Mouse (Mus musculus): ENCODE results near the gene Kmt5c. TPM values are rescaled to one million over a fixed set of nuclear protein-coding genes. Genes with fewer than 3 reads are reported as not detected.

The Kmt5c gene
- polyA plus RNA-seq, 1 experiment from 2014 or later: 64.3 TPM

GRCm38 (mm10) chr7:4716955-4717354, 23.0 kb upstream of the Kmt5c start:
- Histone ChIP-seq H3K4me3 (ENCODE audit: low read depth, low read length) (no peak overlapping the region), H3K9ac (ENCODE audit: low read depth, low read length) (no peak overlapping the region), H3K9me3 (ENCODE audit: control insufficient read depth, low read length) (no peaks in the 10 kb centered on the region), H3K27ac (ENCODE audit: low read depth, low read length) (no peak overlapping the region), H3K4me1 (replicated peaks; ENCODE audit: control insufficient read depth, insufficient read depth, low read length) (no peaks in the 10 kb centered on the region), H3K36me3 (ENCODE audit: control insufficient read depth, insufficient read depth, low read length) (peaks cover 9% of the 10 kb centered on the region; the same call in 1 of the 2 replicates), H3K27me3 (ENCODE audit: control insufficient read depth, insufficient read depth, low read length) (no peaks in the 10 kb centered on the region), H3K4me2 (replicated peaks; ENCODE audit: low read depth, low read length) (no peak overlapping the region)
- 73% methylated on average over 6 of the region's 6 CpGs for WGBS
- ATAC-seq (ENCODE audit: low FRiP score) (no peak), DNase-seq (ENCODE audit: low spot score) (no peak)

- peaks cover 3% of the 10 kb centered on the region; the same call in 1 of the 2 replicates for H3K36me3 ChIP-seq (ENCODE audit: control insufficient read depth, insufficient read depth, low read length)
- 94% methylated on average over 3 of the region's 3 CpGs for WGBS
- no peaks in the 10 kb centered on the region for H3K9me3 ChIP-seq (ENCODE audit: control insufficient read depth, low read length)
- DNase-seq (ENCODE audit: low spot score) (no peak), ATAC-seq (ENCODE audit: low FRiP score) (no peak)
- H3K4me2 ChIP-seq (replicated peaks; ENCODE audit: low read depth, low read length): no peak overlapping the region
- H3K4me1 ChIP-seq (replicated peaks; ENCODE audit: control insufficient read depth, insufficient read depth, low read length): no peaks in the 10 kb centered on the region
- H3K9ac ChIP-seq (ENCODE audit: low read depth, low read length): no peak overlapping the region
- no peak overlapping the region for H3K27ac ChIP-seq (ENCODE audit: low read depth, low read length)
- H3K27me3 ChIP-seq (ENCODE audit: control insufficient read depth, insufficient read depth, low read length): no peaks in the 10 kb centered on the region
- H3K4me3 ChIP-seq (ENCODE audit: low read depth, low read length): no peak overlapping the region
These were observed 20.6 kb upstream of the Kmt5c start for GRCm38 (mm10) chr7:4719276-4719675.

- H3K27me3 ChIP-seq (ENCODE audit: control insufficient read depth, insufficient read depth, low read length): no peaks in the 10 kb centered on the region
- DNase-seq (ENCODE audit: low spot score) (peak; percentile 21), ATAC-seq (ENCODE audit: low FRiP score) (no peak)
- H3K9ac ChIP-seq (ENCODE audit: low read depth, low read length): no peak overlapping the region
- H3K9me3 ChIP-seq (ENCODE audit: control insufficient read depth, low read length): no peaks in the 10 kb centered on the region
- no peak overlapping the region; the same call in 1 of the 2 replicates for H3K4me3 ChIP-seq (ENCODE audit: low read depth, low read length)
- WGBS: 38% methylated on average over 12 of the region's 12 CpGs
- no peaks in the 10 kb centered on the region for H3K4me1 ChIP-seq (replicated peaks; ENCODE audit: control insufficient read depth, insufficient read depth, low read length)
- peak overlapping the region; percentile 32 for H3K4me2 ChIP-seq (replicated peaks; ENCODE audit: low read depth, low read length)
- no peaks in the 10 kb centered on the region for H3K36me3 ChIP-seq (ENCODE audit: control insufficient read depth, insufficient read depth, low read length)
- H3K27ac ChIP-seq (ENCODE audit: low read depth, low read length): no peak overlapping the region
These were observed 16.4 kb upstream of the Kmt5c start for GRCm38 (mm10) chr7:4723508-4723907.

DNA sequence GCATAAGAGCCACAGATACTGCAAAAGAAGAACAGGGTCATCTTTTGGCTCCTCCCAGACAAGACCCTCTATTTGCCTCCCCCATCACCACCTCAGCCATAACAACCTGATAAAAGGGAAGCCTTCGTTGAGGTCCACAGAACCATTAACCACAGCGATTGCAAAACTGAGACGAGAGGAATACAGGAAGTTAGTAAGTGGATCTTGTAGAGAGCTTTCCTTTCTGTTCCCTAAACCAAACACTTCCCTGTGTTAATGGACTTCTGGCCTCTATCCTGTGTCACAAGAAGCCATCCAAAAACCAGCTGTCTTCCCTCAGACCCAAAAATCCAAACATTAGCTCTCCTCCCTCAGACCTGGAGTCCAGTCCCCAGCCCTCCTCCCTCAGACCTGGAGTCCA, 15.6 kb upstream of the Kmt5c start:
- H3K4me2 ChIP-seq (replicated peaks; ENCODE audit: low read depth, low read length): no peak overlapping the region
- no peaks in the 10 kb centered on the region for H3K4me1 ChIP-seq (replicated peaks; ENCODE audit: control insufficient read depth, insufficient read depth, low read length)
- ATAC-seq (ENCODE audit: low FRiP score) (no peak), DNase-seq (ENCODE audit: low spot score) (no peak)
- no peaks in the 10 kb centered on the region for H3K27me3 ChIP-seq (ENCODE audit: control insufficient read depth, insufficient read depth, low read length)
- H3K4me3 ChIP-seq (ENCODE audit: low read depth, low read length): no peak overlapping the region
- H3K36me3 ChIP-seq (ENCODE audit: control insufficient read depth, insufficient read depth, low read length): no peaks in the 10 kb centered on the region
- H3K9me3 ChIP-seq (ENCODE audit: control insufficient read depth, low read length): no peaks in the 10 kb centered on the region
- no peak overlapping the region for H3K27ac ChIP-seq (ENCODE audit: low read depth, low read length)
- 83% methylated on average over 3 of the region's 3 CpGs for WGBS
- no peak overlapping the region for H3K9ac ChIP-seq (ENCODE audit: low read depth, low read length)

GRCm38 (mm10) chr7:4725169-4725568, 14.7 kb upstream of the Kmt5c start, which contains the start of gene Tmem150b:
Gene Tmem150b, minus strand, starts transcription at chr7:4725249.
- no peaks in the 10 kb centered on the region for H3K36me3 ChIP-seq (ENCODE audit: control insufficient read depth, insufficient read depth, low read length)
- WGBS: 90% methylated on average over 7 of the region's 7 CpGs
- H3K4me1 ChIP-seq (replicated peaks; ENCODE audit: control insufficient read depth, insufficient read depth, low read length): no peaks in the 10 kb centered on the region
- no peak for DNase-seq (ENCODE audit: low spot score)
- no peaks in the 10 kb centered on the region for H3K27me3 ChIP-seq (ENCODE audit: control insufficient read depth, insufficient read depth, low read length)
- no peak within 1 kb of the TSS for H3K4me3 ChIP-seq (ENCODE audit: low read depth, low read length)
- H3K9ac ChIP-seq (ENCODE audit: low read depth, low read length): no peak within 1 kb of the TSS
- no peaks in the 10 kb centered on the region for H3K9me3 ChIP-seq (ENCODE audit: control insufficient read depth, low read length)
- no peak within 1 kb of the TSS for H3K4me2 ChIP-seq (replicated peaks; ENCODE audit: low read depth, low read length)
- ATAC-seq (ENCODE audit: low FRiP score): no peak
- H3K27ac ChIP-seq (ENCODE audit: low read depth, low read length): no peak within 1 kb of the TSS

DNA sequence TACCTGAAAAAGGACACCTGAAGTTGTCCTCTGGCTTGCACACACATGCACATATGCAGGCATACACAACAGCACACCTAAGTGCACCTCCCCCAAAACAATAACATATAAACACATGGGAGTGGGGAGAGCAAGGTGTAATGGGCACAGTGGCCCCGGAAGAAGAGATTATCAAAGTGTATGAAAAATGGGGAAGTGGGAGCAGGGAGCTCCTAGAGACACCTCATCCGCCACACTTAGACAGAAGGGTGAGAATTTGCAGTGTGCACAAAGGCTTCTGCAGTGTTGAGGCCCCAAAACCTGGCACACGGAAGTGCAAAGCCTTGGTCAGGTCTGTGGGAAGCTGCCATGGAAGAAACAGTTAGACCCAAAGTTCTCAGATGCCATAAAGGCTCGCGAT, 8.8 kb upstream of the Kmt5c start:
- Histone ChIP-seq H3K4me3 (ENCODE audit: low read depth, low read length) (no peak overlapping the region), H3K9ac (ENCODE audit: low read depth, low read length) (no peak overlapping the region), H3K36me3 (ENCODE audit: control insufficient read depth, insufficient read depth, low read length) (no peaks in the 10 kb centered on the region), H3K9me3 (ENCODE audit: control insufficient read depth, low read length) (no peaks in the 10 kb centered on the region), H3K27me3 (ENCODE audit: control insufficient read depth, insufficient read depth, low read length) (no peaks in the 10 kb centered on the region), H3K4me2 (replicated peaks; ENCODE audit: low read depth, low read length) (no peak overlapping the region), H3K27ac (ENCODE audit: low read depth, low read length) (no peak overlapping the region), H3K4me1 (replicated peaks; ENCODE audit: control insufficient read depth, insufficient read depth, low read length) (no peaks in the 10 kb centered on the region)
- no peak for ATAC-seq (ENCODE audit: low FRiP score)
- DNase-seq (ENCODE audit: low spot score): no peak
- 81% methylated on average over 5 of the region's 5 CpGs for WGBS

DNA sequence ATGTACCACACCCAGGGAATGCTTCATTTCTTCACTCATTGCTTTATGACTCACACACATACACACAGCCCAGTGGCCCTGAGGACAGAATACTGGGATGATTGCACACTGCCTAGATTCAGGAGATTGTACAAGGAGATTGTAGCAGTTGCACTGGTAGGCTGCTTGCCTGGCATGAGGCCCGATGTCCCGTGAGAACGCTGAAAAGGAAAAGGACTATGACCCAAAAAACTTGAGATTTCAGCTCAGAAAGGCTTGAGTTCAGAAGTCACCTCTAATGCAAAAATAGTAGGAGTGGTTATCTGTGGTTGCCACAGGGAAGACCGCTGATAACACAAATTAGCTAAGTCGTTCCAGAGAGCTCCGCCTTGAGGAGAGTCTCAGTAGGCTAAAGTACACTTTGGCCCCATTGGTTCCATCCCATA, 6.9 kb upstream of the Kmt5c start:
- no peaks in the 10 kb centered on the region for H3K27me3 ChIP-seq (ENCODE audit: control insufficient read depth, insufficient read depth, low read length)
- no peak overlapping the region for H3K4me2 ChIP-seq (replicated peaks; ENCODE audit: low read depth, low read length)
- ATAC-seq (ENCODE audit: low FRiP score) (no peak), DNase-seq (ENCODE audit: low spot score) (no peak)
- H3K9me3 ChIP-seq (ENCODE audit: control insufficient read depth, low read length): no peaks in the 10 kb centered on the region
- H3K36me3 ChIP-seq (ENCODE audit: control insufficient read depth, insufficient read depth, low read length): no peaks in the 10 kb centered on the region
- H3K4me1 ChIP-seq (replicated peaks; ENCODE audit: control insufficient read depth, insufficient read depth, low read length): no peaks in the 10 kb centered on the region
- H3K27ac ChIP-seq (ENCODE audit: low read depth, low read length): no peak overlapping the region
- WGBS: 77% methylated on average over 6 of the region's 6 CpGs
- H3K9ac ChIP-seq (ENCODE audit: low read depth, low read length): no peak overlapping the region
- H3K4me3 ChIP-seq (ENCODE audit: low read depth, low read length): no peak overlapping the region

GRCm38 (mm10) chr7:4739041-4739543, 823 bp upstream of the Kmt5c start:
- peak overlapping the region; percentile 25 for H3K4me3 ChIP-seq (ENCODE audit: low read depth, low read length)

GRCm38 (mm10) chr7:4740309-4740727, 403 bp downstream of the Kmt5c start:
- Histone ChIP-seq H3K36me3 (ENCODE audit: control insufficient read depth, insufficient read depth, low read length) (no peaks in the 10 kb centered on the region), H3K27ac (ENCODE audit: low read depth, low read length) (peak overlapping the region; percentile 92), H3K9ac (ENCODE audit: low read depth, low read length) (peak overlapping the region; percentile 95), H3K4me1 (replicated peaks; ENCODE audit: control insufficient read depth, insufficient read depth, low read length) (peaks cover 12% of the 10 kb centered on the region), H3K4me2 (replicated peaks; ENCODE audit: low read depth, low read length) (peak overlapping the region; percentile 89), H3K9me3 (ENCODE audit: control insufficient read depth, low read length) (no peaks in the 10 kb centered on the region), H3K4me3 (ENCODE audit: low read depth, low read length) (peak overlapping the region; percentile 71), H3K27me3 (ENCODE audit: control insufficient read depth, insufficient read depth, low read length) (no peaks in the 10 kb centered on the region)
- DNase-seq (ENCODE audit: low spot score): no peak
- 0% methylated on average over 13 of the region's 14 CpGs for WGBS
- ATAC-seq (ENCODE audit: low FRiP score): no peak; the same call in 1 of the 2 replicates

More at GRCm38 (mm10) chr7:4739041-4739543, 823 bp upstream of the Kmt5c start:
- peaks cover 12% of the 10 kb centered on the region for H3K4me1 ChIP-seq (replicated peaks; ENCODE audit: control insufficient read depth, insufficient read depth, low read length)
- ATAC-seq (ENCODE audit: low FRiP score) (no peak), DNase-seq (ENCODE audit: low spot score) (no peak)
- 57% methylated on average over 10 of the region's 10 CpGs for WGBS
- no peak overlapping the region for H3K9ac ChIP-seq (ENCODE audit: low read depth, low read length)
- no peaks in the 10 kb centered on the region for H3K36me3 ChIP-seq (ENCODE audit: control insufficient read depth, insufficient read depth, low read length)
- no peaks in the 10 kb centered on the region for H3K9me3 ChIP-seq (ENCODE audit: control insufficient read depth, low read length)
- no peaks in the 10 kb centered on the region for H3K27me3 ChIP-seq (ENCODE audit: control insufficient read depth, insufficient read depth, low read length)
- H3K4me2 ChIP-seq (replicated peaks; ENCODE audit: low read depth, low read length): peak overlapping the region; percentile 25
- peak overlapping the region; percentile 58; the same call in 1 of the 2 replicates for H3K27ac ChIP-seq (ENCODE audit: low read depth, low read length)
